Mouse (Mus musculus) kidney, postnatal 0 days (tissue): ENCODE results near the gene Ttc23. TPM values are rescaled to one million over a fixed set of nuclear protein-coding genes. Genes with fewer than 3 reads are reported as not detected.

Experiments
- ATAC-seq: fragments of 200-750 bp; cut with Nextera tagmentation; replicated peaks from 2 replicates; pipeline ENCODE4 v1.8.0; 2017; ENCODE audit warnings: low read depth, moderate number of reproducible peaks, moderate TSS enrichment, moderate library complexity; ENCODE audit not compliant: low FRiP score
- DNase-seq: peaks from one replicate; pipeline ENCODE4 v3.0.0-alpha.2; 2016; ENCODE audit warnings: low spot score
- H3K27ac ChIP-seq: fragments of 300-500 bp; sonication (generic); 2 replicates; pipeline ENCODE4 v1.5.1; 2014; ENCODE audit warnings: mild to moderate bottlenecking
- H3K27me3 ChIP-seq: fragments of 300-500 bp; sonication (generic); 2 replicates; pipeline ENCODE4 v1.6.1; 2014; ENCODE audit warnings: low read length, mixed read lengths; ENCODE audit not compliant: insufficient read depth
- H3K36me3 ChIP-seq: fragments of 300-500 bp; sonication (generic); 2 replicates; pipeline ENCODE4 v1.6.1; 2014; ENCODE audit warnings: low read length, mixed read lengths; ENCODE audit not compliant: insufficient read depth
- H3K4me1 ChIP-seq: fragments of 300-500 bp; sonication (generic); replicated peaks from 2 replicates; pipeline ENCODE4 v1.6.1; 2014; ENCODE audit warnings: antibody characterized with exemption, low read length, mixed read lengths; ENCODE audit not compliant: insufficient read depth
- H3K4me2 ChIP-seq: fragments of 300-500 bp; sonication (generic); 2 replicates; pipeline ENCODE4 v1.6.1; 2014; ENCODE audit warnings: mild to moderate bottlenecking, low read length, moderate library complexity, mixed read lengths
- H3K4me3 ChIP-seq: fragments of 300-500 bp; sonication (generic); replicated peaks from 2 replicates; pipeline ENCODE4 v1.5.1; 2014; ENCODE audit warnings: low read depth, low read length
- H3K9ac ChIP-seq: fragments of 300-500 bp; sonication (generic); 2 replicates; pipeline ENCODE4 v1.6.1; 2014; ENCODE audit warnings: low read depth, low read length
- H3K9me3 ChIP-seq: fragments of 300-500 bp; sonication (generic); replicated peaks from 2 replicates; pipeline ENCODE4 v1.6.1; 2016; ENCODE audit warnings: low read length, inconsistent platforms, mixed read lengths
- CTCF ChIP-seq: IDR thresholded peaks from 2 replicates; pipeline ENCODE4 v1.5.1; 2016; ENCODE audit warnings: antibody characterized with exemption, low read depth, mild to moderate bottlenecking, moderate library complexity
- whole genome bisulfite sequencing: fragments of 180-500 bp; shearing (Covaris S2); extraction: QIAGEN DNeasy Blood & Tissue Kit; methylation state at CpG from one replicate; pipeline ENCODE4 v1.1.7; 2014; 5-methylcytosine and 5-hydroxymethylcytosine counted together
- microRNA-seq: library from miRNA; unstranded; fragments of <30 nt; microRNA quantifications from one replicate; pipeline ENCODE4, GENCODE M21; 2016
- polyA plus RNA-seq: library from polyadenylated mRNA; unstranded; fragments of >200 nt; fragmentation: Nextera tagmentation; extraction: Ambion mirVana; gene quantifications from 2 replicates; pipeline ENCODE4 v1.2.1, GENCODE M21; 2015

Gene Ttc23
- polyA plus RNA-seq, 1 experiment from 2014 or later: 25.6 TPM

GRCm38 (mm10) chr7:67801022-67801421 lies 153.8 kb downstream of the Ttc23 start:
- no peak overlapping the region for H3K9ac ChIP-seq
- no peaks in the 10 kb centered on the region for H3K4me1 ChIP-seq
- no peaks in the 10 kb centered on the region for H3K27me3 ChIP-seq
- no peak overlapping the region for H3K4me2 ChIP-seq
- H3K9me3 ChIP-seq: no peaks in the 10 kb centered on the region
- no peaks in the 10 kb centered on the region for H3K36me3 ChIP-seq
- no peak overlapping the region for H3K27ac ChIP-seq
- DNase-seq (no peak), ATAC-seq (no peak)
- TF ChIP-seq CTCF: no peak
- no peak overlapping the region for H3K4me3 ChIP-seq
- 84% methylated on average over 4 of the region's 4 CpGs for WGBS

- WGBS: 14% methylated on average over 28 of the region's 28 CpGs
- Histone ChIP-seq H3K4me1 (no peaks in the 10 kb centered on the region), H3K9me3 (no peaks in the 10 kb centered on the region), H3K4me2 (peak overlapping the region; percentile 58), H3K27me3 (no peaks in the 10 kb centered on the region), H3K36me3 (no peaks in the 10 kb centered on the region), H3K4me3 (peak overlapping the region; percentile 25), H3K9ac (0 out of 2 replicates have a peak overlapping the region, but pooled peaks have one; percentile 19), H3K27ac (no peak overlapping the region)
- DNase-seq (peak; percentile 89), ATAC-seq (peak; percentile 70)
- peak; percentile 99 for TF ChIP-seq CTCF
These were observed 156.0 kb downstream of the Ttc23 start for GRCm38 (mm10) chr7:67803015-67803856.

- no peak for TF ChIP-seq CTCF
- ATAC-seq (no peak; the same call in 1 of the 2 replicates), DNase-seq (no peak)
- H3K27me3 ChIP-seq: no peaks in the 10 kb centered on the region
- no peaks in the 10 kb centered on the region for H3K9me3 ChIP-seq
- H3K4me3 ChIP-seq: peak overlapping the region; percentile 25
- no peaks in the 10 kb centered on the region for H3K4me1 ChIP-seq
- 15% methylated on average over 12 of the region's 13 CpGs for WGBS
- H3K36me3 ChIP-seq: no peaks in the 10 kb centered on the region
- peak overlapping the region; percentile 58 for H3K4me2 ChIP-seq
- no peak overlapping the region for H3K9ac ChIP-seq
- no peak overlapping the region for H3K27ac ChIP-seq
These were observed 156.6 kb downstream of the Ttc23 start for GRCm38 (mm10) chr7:67803857-67804215.

Small RNAs within 50 kb of the gene (microRNA-seq; reads per million reads assigned to microRNA genes)
- not detected for gene Gm23844

Other genes with a start within 250 kb of the Ttc23 start
- 19.6 and 20.9 TPM in 2 replicates for gene Lrrc28, start 2.1 kb upstream of the Ttc23 start, polyA plus RNA-seq
- 0.60 and 1.2 TPM in 2 replicates for gene Synm, start 112.3 kb downstream of the Ttc23 start, polyA plus RNA-seq